Mouse (Mus musculus): ENCODE data around the gene Tldc1. TPM values are rescaled to one million over a fixed set of nuclear protein-coding genes. Genes with fewer than 3 reads are reported as not detected.

Gene Tldc1
- polyA plus RNA-seq (2014; fragmentation: Nextera tagmentation; extraction: Ambion mirVana), result 11.1 and 15.0 TPM in 2 replicates

DNA sequence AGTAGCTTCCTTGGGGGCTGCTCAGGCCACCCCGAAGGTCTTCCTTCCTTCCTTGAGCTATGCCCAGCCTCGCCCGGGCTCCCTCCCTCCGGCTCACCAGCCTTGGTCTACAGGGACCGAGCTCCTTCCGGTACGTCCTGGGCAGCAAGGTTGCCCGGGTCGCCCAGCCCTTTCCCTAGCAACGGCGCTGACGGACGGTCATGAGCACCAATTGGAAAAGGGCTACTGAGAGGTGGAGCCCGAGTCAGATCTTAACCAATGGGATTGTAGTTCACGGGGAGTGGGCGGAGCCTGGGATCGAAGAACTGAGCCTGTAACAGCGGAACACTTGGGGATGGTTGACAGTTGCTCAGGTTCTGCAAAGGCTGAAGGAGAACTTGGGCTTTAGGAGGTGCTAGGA, at the start of gene Tldc1:
Tldc1 (minus strand) TSS at position 154 of the 400 bp plus-strand sequence.
- Histone ChIP-seq H3K4me3 (ENCODE audit: low read depth, low read length) (peak within 1 kb of the TSS; percentile 53), H3K36me3 (ENCODE audit: control insufficient read depth, insufficient read depth, low read length) (no peaks in the 10 kb centered on the region), H3K9ac (ENCODE audit: low read length) (peak within 1 kb of the TSS; percentile 54), H3K9me3 (ENCODE audit: control insufficient read depth, low read length) (no peaks in the 10 kb centered on the region), H3K4me1 (replicated peaks; ENCODE audit: control insufficient read depth, insufficient read depth, low read length) (peaks cover 15% of the 10 kb centered on the region), H3K27ac (ENCODE audit: low read depth) (peak within 1 kb of the TSS; percentile 45), H3K27me3 (replicated peaks; ENCODE audit: control insufficient read depth, insufficient read depth, low read length) (no peaks in the 10 kb centered on the region), H3K4me2 (ENCODE audit: low read length) (peak within 1 kb of the TSS; percentile 62)
- 0% methylated on average over 18 of the region's 18 CpGs for WGBS
- ATAC-seq (replicated peaks; ENCODE audit: low FRiP score, low TSS enrichment, low read depth), result peak; percentile 95
- DNase-seq (ENCODE audit: low spot score), result peak; percentile 100

DNA sequence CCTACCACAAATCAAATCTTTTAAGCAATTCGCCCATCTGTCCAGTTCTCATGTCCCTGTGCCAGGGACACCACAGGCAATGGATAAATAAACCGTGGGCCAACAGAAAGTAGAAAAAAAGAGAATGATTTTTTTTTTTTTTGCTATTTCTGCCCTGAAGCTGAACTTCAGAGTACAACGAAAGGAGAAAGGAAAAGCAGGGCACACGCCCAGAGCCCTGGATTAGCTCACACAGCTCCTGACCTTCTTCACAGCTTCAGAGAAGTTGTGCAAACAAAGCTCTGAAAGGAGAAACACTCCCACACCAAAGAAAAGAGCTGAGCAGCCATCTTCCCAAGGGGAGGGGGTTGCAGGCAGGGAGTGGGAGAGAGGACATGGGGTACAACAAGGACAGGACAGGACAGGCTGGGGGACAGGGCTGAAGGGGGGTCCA, 49.5 kb upstream of the Tldc1 start:
- no peak for DNase-seq (ENCODE audit: low spot score)
- H3K27me3 ChIP-seq (replicated peaks; ENCODE audit: control insufficient read depth, insufficient read depth, low read length), result no peaks in the 10 kb centered on the region
- H3K36me3 ChIP-seq (ENCODE audit: control insufficient read depth, insufficient read depth, low read length), result peaks cover 3% of the 10 kb centered on the region
- peaks cover 64% of the 10 kb centered on the region for H3K4me1 ChIP-seq (replicated peaks; ENCODE audit: control insufficient read depth, insufficient read depth, low read length)
- H3K27ac ChIP-seq (ENCODE audit: low read depth), result peak overlapping the region; percentile 51; the same call in 1 of the 2 replicates
- H3K4me3 ChIP-seq (ENCODE audit: low read depth, low read length), result no peak overlapping the region
- H3K9me3 ChIP-seq (ENCODE audit: control insufficient read depth, low read length), result no peaks in the 10 kb centered on the region
- no peak overlapping the region for H3K9ac ChIP-seq (ENCODE audit: low read length)
- ATAC-seq (replicated peaks; ENCODE audit: low FRiP score, low TSS enrichment, low read depth), result no peak
- no peak overlapping the region for H3K4me2 ChIP-seq (ENCODE audit: low read length)
- WGBS, result 36% methylated on average over 4 of the region's 4 CpGs

- ATAC-seq (replicated peaks; ENCODE audit: low FRiP score, low TSS enrichment, low read depth) (no peak), DNase-seq (ENCODE audit: low spot score) (no peak)
- H3K36me3 ChIP-seq (ENCODE audit: control insufficient read depth, insufficient read depth, low read length), result peaks cover 11% of the 10 kb centered on the region
- no peak overlapping the region for H3K9ac ChIP-seq (ENCODE audit: low read length)
- H3K4me1 ChIP-seq (replicated peaks; ENCODE audit: control insufficient read depth, insufficient read depth, low read length), result peaks cover 56% of the 10 kb centered on the region
- no peaks in the 10 kb centered on the region for H3K9me3 ChIP-seq (ENCODE audit: control insufficient read depth, low read length)
- H3K4me2 ChIP-seq (ENCODE audit: low read length), result no peak overlapping the region
- no peak overlapping the region for H3K27ac ChIP-seq (ENCODE audit: low read depth)
- H3K27me3 ChIP-seq (replicated peaks; ENCODE audit: control insufficient read depth, insufficient read depth, low read length), result no peaks in the 10 kb centered on the region
- WGBS, result 62% methylated on average over 5 of the region's 5 CpGs
- no peak overlapping the region for H3K4me3 ChIP-seq (ENCODE audit: low read depth, low read length)
These were observed 48.8 kb upstream of the Tldc1 start for GRCm38 (mm10) chr8:119826982-119827381.

DNA sequence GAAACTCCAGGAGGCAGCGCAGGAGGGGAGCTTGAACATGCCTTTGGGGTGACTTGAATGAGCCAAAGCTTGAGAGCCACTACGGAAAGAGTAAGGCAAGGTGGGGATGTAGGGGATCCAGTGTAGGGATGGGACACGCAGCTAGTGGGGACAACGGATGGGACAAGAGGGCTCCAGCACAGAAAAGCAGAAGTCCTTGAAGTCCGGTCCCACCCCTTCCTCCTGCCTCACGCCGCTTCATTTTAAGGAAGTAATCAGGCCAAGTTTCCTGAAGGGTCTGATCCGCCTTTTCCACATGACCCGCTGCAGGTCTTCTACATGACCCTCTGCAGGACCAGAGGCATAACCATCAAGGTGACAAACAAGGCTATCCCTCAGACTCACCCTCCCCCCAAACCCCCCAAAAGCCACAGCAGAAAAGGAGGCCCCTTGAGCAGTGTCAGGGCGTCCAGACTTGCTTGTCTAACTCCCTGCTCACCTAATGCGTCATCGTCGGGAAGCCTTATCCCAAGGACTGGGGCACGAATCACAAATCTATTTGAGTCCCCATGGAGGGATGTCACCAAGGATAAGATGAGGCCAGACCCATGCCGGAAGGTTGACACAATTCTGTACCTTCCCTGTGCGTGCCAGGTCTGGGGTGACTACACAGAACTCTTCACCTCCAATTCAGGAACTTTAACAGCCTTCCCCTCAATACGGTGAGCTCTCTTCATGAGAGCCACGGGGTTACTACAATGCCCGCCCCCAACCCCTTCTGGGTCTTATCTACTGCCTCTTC, 47.9 kb upstream of the Tldc1 start:
- no peak for DNase-seq (ENCODE audit: low spot score)
- Histone ChIP-seq H3K27me3 (replicated peaks; ENCODE audit: control insufficient read depth, insufficient read depth, low read length) (no peaks in the 10 kb centered on the region), H3K27ac (ENCODE audit: low read depth) (no peak overlapping the region), H3K36me3 (ENCODE audit: control insufficient read depth, insufficient read depth, low read length) (peaks cover 12% of the 10 kb centered on the region), H3K4me3 (ENCODE audit: low read depth, low read length) (no peak overlapping the region), H3K9me3 (ENCODE audit: control insufficient read depth, low read length) (no peaks in the 10 kb centered on the region), H3K4me1 (replicated peaks; ENCODE audit: control insufficient read depth, insufficient read depth, low read length) (peaks cover 48% of the 10 kb centered on the region), H3K9ac (ENCODE audit: low read length) (no peak overlapping the region), H3K4me2 (ENCODE audit: low read length) (no peak overlapping the region)
- ATAC-seq (replicated peaks; ENCODE audit: low FRiP score, low TSS enrichment, low read depth), result no peak
- 78% methylated on average over 19 of the region's 19 CpGs for WGBS

GRCm38 (mm10) chr8:119824809-119825273, 46.6 kb upstream of the Tldc1 start:
- Histone ChIP-seq H3K9me3 (ENCODE audit: control insufficient read depth, low read length) (no peaks in the 10 kb centered on the region), H3K27me3 (replicated peaks; ENCODE audit: control insufficient read depth, insufficient read depth, low read length) (no peaks in the 10 kb centered on the region), H3K4me2 (ENCODE audit: low read length) (no peak overlapping the region), H3K4me3 (ENCODE audit: low read depth, low read length) (no peak overlapping the region), H3K4me1 (replicated peaks; ENCODE audit: control insufficient read depth, insufficient read depth, low read length) (peaks cover 35% of the 10 kb centered on the region), H3K36me3 (ENCODE audit: control insufficient read depth, insufficient read depth, low read length) (peaks cover 21% of the 10 kb centered on the region), H3K9ac (ENCODE audit: low read length) (no peak overlapping the region), H3K27ac (ENCODE audit: low read depth) (0 out of 2 replicates have a peak overlapping the region, but pooled peaks have one; percentile 23)
- no peak for ATAC-seq (replicated peaks; ENCODE audit: low FRiP score, low TSS enrichment, low read depth)
- WGBS, result 69% methylated on average over 11 of the region's 11 CpGs
- no peak for DNase-seq (ENCODE audit: low spot score)

- WGBS, result 80% methylated on average over 4 of the region's 4 CpGs
- no peaks in the 10 kb centered on the region for H3K9me3 ChIP-seq (ENCODE audit: control insufficient read depth, low read length)
- H3K4me1 ChIP-seq (replicated peaks; ENCODE audit: control insufficient read depth, insufficient read depth, low read length), result peaks cover 27% of the 10 kb centered on the region
These were observed 45.9 kb upstream of the Tldc1 start for GRCm38 (mm10) chr8:119824100-119824499.

GRCm38 (mm10) chr8:119823278-119823677, 45.1 kb upstream of the Tldc1 start:
- Histone ChIP-seq H3K27ac (ENCODE audit: low read depth) (no peak overlapping the region), H3K4me3 (ENCODE audit: low read depth, low read length) (no peak overlapping the region), H3K27me3 (replicated peaks; ENCODE audit: control insufficient read depth, insufficient read depth, low read length) (no peaks in the 10 kb centered on the region), H3K9me3 (ENCODE audit: control insufficient read depth, low read length) (no peaks in the 10 kb centered on the region), H3K4me1 (replicated peaks; ENCODE audit: control insufficient read depth, insufficient read depth, low read length) (peaks cover 20% of the 10 kb centered on the region), H3K36me3 (ENCODE audit: control insufficient read depth, insufficient read depth, low read length) (peaks cover 28% of the 10 kb centered on the region), H3K9ac (ENCODE audit: low read length) (no peak overlapping the region), H3K4me2 (ENCODE audit: low read length) (no peak overlapping the region)
- 94% methylated on average over 9 of the region's 9 CpGs for WGBS
- ATAC-seq (replicated peaks; ENCODE audit: low FRiP score, low TSS enrichment, low read depth) (no peak), DNase-seq (ENCODE audit: low spot score) (no peak)

More at GRCm38 (mm10) chr8:119824100-119824499, 45.9 kb upstream of the Tldc1 start:
- no peak for DNase-seq (ENCODE audit: low spot score)
- Histone ChIP-seq H3K4me2 (ENCODE audit: low read length) (no peak overlapping the region), H3K4me3 (ENCODE audit: low read depth, low read length) (no peak overlapping the region), H3K27ac (ENCODE audit: low read depth) (no peak overlapping the region), H3K27me3 (replicated peaks; ENCODE audit: control insufficient read depth, insufficient read depth, low read length) (no peaks in the 10 kb centered on the region), H3K36me3 (ENCODE audit: control insufficient read depth, insufficient read depth, low read length) (peaks cover 23% of the 10 kb centered on the region), H3K9ac (ENCODE audit: low read length) (no peak overlapping the region)
- no peak for ATAC-seq (replicated peaks; ENCODE audit: low FRiP score, low TSS enrichment, low read depth)

- H3K4me1 ChIP-seq (replicated peaks; ENCODE audit: control insufficient read depth, insufficient read depth, low read length), result peaks cover 5% of the 10 kb centered on the region; the same call in 1 of the 2 replicates
- 95% methylated on average over 6 of the region's 6 CpGs for WGBS
These were observed 43.5 kb upstream of the Tldc1 start for GRCm38 (mm10) chr8:119821691-119822090.

More at GRCm38 (mm10) chr8:119821691-119822090, 43.5 kb upstream of the Tldc1 start:
- no peak overlapping the region for H3K9ac ChIP-seq (ENCODE audit: low read length)
- H3K9me3 ChIP-seq (ENCODE audit: control insufficient read depth, low read length), result no peaks in the 10 kb centered on the region
- no peaks in the 10 kb centered on the region for H3K27me3 ChIP-seq (replicated peaks; ENCODE audit: control insufficient read depth, insufficient read depth, low read length)
- no peak overlapping the region for H3K4me3 ChIP-seq (ENCODE audit: low read depth, low read length)
- DNase-seq (ENCODE audit: low spot score), result no peak
- peaks cover 28% of the 10 kb centered on the region for H3K36me3 ChIP-seq (ENCODE audit: control insufficient read depth, insufficient read depth, low read length)
- no peak for ATAC-seq (replicated peaks; ENCODE audit: low FRiP score, low TSS enrichment, low read depth)
- no peak overlapping the region for H3K27ac ChIP-seq (ENCODE audit: low read depth)
- H3K4me2 ChIP-seq (ENCODE audit: low read length), result no peak overlapping the region

Measured in intestine, embryonic 14.5 days (tissue).